Mouse (Mus musculus) myocyte (in vitro differentiated cells): ENCODE data around the gene Pard3b.

Experiments
- E2F4 ChIP-seq: IDR thresholded peaks from one replicate; pipeline ENCODE4 v1.6.1; 2011; ENCODE audit warnings: mild to moderate bottlenecking, control low read depth, moderate library complexity; ENCODE audit not compliant: insufficient read depth
- MAX ChIP-seq: IDR thresholded peaks from one replicate; pipeline ENCODE4 v1.6.1; 2011; ENCODE audit warnings: low read depth, mild to moderate bottlenecking, control low read depth
- MYOD1 ChIP-seq, 3 experiments: IDR thresholded peaks; one replicate each; pipeline ENCODE4 v1.6.1; 2011; ENCODE audit warnings: control low read depth in 2 of 3, low read depth in 2 of 3, mild to moderate bottlenecking in 2 of 3, moderate library complexity in 1 of 3; ENCODE audit not compliant: insufficient read length in 2 of 3, control insufficient read depth in 1 of 3
- MYOG ChIP-seq, 3 experiments: IDR thresholded peaks; one replicate each; pipeline ENCODE4 v1.6.1; 2011; ENCODE audit warnings: control low read depth in 2 of 3, low read depth in 2 of 3, mild to moderate bottlenecking in 2 of 3; ENCODE audit not compliant: insufficient read length in 2 of 3, control insufficient read depth in 1 of 3, insufficient read depth in 1 of 3
- POLR2A ChIP-seq: IDR thresholded peaks from one replicate; pipeline ENCODE4 v1.6.1; 2011; ENCODE audit warnings: low read depth, mild to moderate bottlenecking, control low read depth, moderate library complexity; ENCODE audit not compliant: insufficient read length
- POLR2AphosphoS2 ChIP-seq: IDR thresholded peaks from one replicate; pipeline ENCODE4 v1.6.1; 2011; ENCODE audit warnings: low read depth, control low read depth; ENCODE audit not compliant: insufficient read length
- REST ChIP-seq: IDR thresholded peaks from one replicate; pipeline ENCODE4 v1.6.1; 2011; ENCODE audit warnings: mild to moderate bottlenecking, control low read depth, moderate library complexity; ENCODE audit not compliant: insufficient read depth, insufficient read length
- SRF ChIP-seq: IDR thresholded peaks from one replicate; pipeline ENCODE4 v1.6.1; 2011; ENCODE audit warnings: low read depth; ENCODE audit not compliant: control insufficient read depth, insufficient read length
- TCF12 ChIP-seq: IDR thresholded peaks from one replicate; pipeline ENCODE4 v1.6.1; 2011; ENCODE audit warnings: mild to moderate bottlenecking, control low read depth; ENCODE audit not compliant: poor library complexity, insufficient read depth, severe bottlenecking
- TCF3 ChIP-seq: IDR thresholded peaks from one replicate; pipeline ENCODE4 v1.6.1; 2011; ENCODE audit warnings: low read depth, control low read depth; ENCODE audit not compliant: insufficient read length
- USF1 ChIP-seq: IDR thresholded peaks from one replicate; pipeline ENCODE4 v1.6.1; 2011; ENCODE audit warnings: low read depth, mild to moderate bottlenecking, control low read depth, moderate library complexity

GRCm38 (mm10) chr1:62276466-62276865 is 637.8 kb downstream of the Pard3b start:
- no peak for TF ChIP-seq POLR2A
- TF ChIP-seq POLR2AphosphoS2 = no peak
- TF ChIP-seq USF1 = no peak
- TF ChIP-seq REST = no peak
- no peak for TF ChIP-seq E2F4
- no peak for TF ChIP-seq TCF12
- TF ChIP-seq MAX = no peak
- TF ChIP-seq MYOD1 (IDR thresholded peaks at IDR 0.05; ENCODE audit: control insufficient read depth in 1 of 3, insufficient read length in 2 of 3, low read depth in 2 of 3) = no peak
- no peak for TF ChIP-seq MYOG (IDR thresholded peaks at IDR 0.05; ENCODE audit: control insufficient read depth in 1 of 3, insufficient read depth in 1 of 3, insufficient read length in 2 of 3, low read depth in 2 of 3)
- TF ChIP-seq TCF3 = no peak
- TF ChIP-seq SRF = no peak
